Mouse (Mus musculus): ENCODE results near the gene Txlna.

DNA sequence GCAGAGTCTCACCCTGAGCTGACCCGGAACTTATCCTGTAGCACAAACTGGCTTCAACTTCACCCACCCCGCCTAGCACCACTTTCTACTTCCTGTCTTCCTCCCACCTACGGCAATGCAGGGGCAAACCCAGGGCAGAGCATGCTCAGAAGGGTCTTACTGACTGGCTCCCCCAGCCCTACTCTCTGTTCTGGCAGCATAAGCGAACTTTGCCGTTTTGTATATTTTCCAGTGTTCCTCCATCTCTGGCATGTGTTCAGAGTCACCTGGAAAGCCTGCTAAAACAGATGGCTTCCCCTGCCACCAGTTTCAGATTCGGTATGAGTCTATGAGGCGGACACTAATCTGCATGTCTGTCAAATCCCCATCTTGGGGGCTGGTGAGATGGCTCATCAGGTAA is 60.5 kb downstream of the Txlna start:
- TF ChIP-seq CTCF (conservative IDR thresholded peaks at IDR 0.05; ENCODE audit: insufficient read depth, insufficient read length, low read depth, low read length), result no peak
- no peak for TF ChIP-seq POLR2A (IDR thresholded peaks at IDR 0.05; ENCODE audit: low read depth, low read length)
